Mouse (Mus musculus): ENCODE data around the gene Ltc4s. TPM values are rescaled to one million over a fixed set of nuclear protein-coding genes. Genes with fewer than 3 reads are reported as not detected.
A peak's percentile ranks its signal among the peaks of the same experiment; 100 is the strongest.

Ltc4s gene
- polyA plus RNA-seq, 1 experiment: 1.3 TPM

GRCm38 (mm10) chr11:50277706-50278105, 39.3 kb upstream of the Ltc4s start:
- TF ChIP-seq USF1 (IDR thresholded peaks at IDR 0.05; ENCODE audit: low read depth) (no peak), MYOD1 (IDR thresholded peaks at IDR 0.05; ENCODE audit: control insufficient read depth, insufficient read length, low read depth) (no peak), CEBPB (IDR thresholded peaks at IDR 0.05; ENCODE audit: low read depth) (no peak), MYOG (IDR thresholded peaks at IDR 0.05; ENCODE audit: control insufficient read depth, extremely low read depth, insufficient read length) (no peak), CTCF (IDR thresholded peaks at IDR 0.05; ENCODE audit: control insufficient read depth, insufficient read depth, insufficient read length) (no peak), MAX (IDR thresholded peaks at IDR 0.05) (no peak), FOSL1 (IDR thresholded peaks at IDR 0.05; ENCODE audit: insufficient read depth, low read length, poor library complexity, severe bottlenecking) (no peak)
- H3K36me3 ChIP-seq (ENCODE audit: control insufficient read depth, insufficient read depth): peaks cover 28% of the 10 kb centered on the region
- peaks cover 97% of the 10 kb centered on the region for H3K79me2 ChIP-seq (ENCODE audit: control insufficient read depth, insufficient read depth)
- H3ac ChIP-seq (ENCODE audit: control insufficient read depth, insufficient read length, low read depth): no peak overlapping the region
- no peak overlapping the region for H3K4me3 ChIP-seq (ENCODE audit: insufficient read depth, poor library complexity, severe bottlenecking)
- no peaks in the 10 kb centered on the region for H3K27me3 ChIP-seq (ENCODE audit: control insufficient read depth, insufficient read depth, insufficient read length)
- H3K79me3 ChIP-seq (ENCODE audit: low read depth): peaks cover 69% of the 10 kb centered on the region

GRCm38 (mm10) chr11:50277025-50277424, 38.6 kb upstream of the Ltc4s start:
- H3K79me2 ChIP-seq (ENCODE audit: control insufficient read depth, insufficient read depth): peaks cover 98% of the 10 kb centered on the region
- H3K27me3 ChIP-seq (ENCODE audit: control insufficient read depth, insufficient read depth, insufficient read length): no peaks in the 10 kb centered on the region
- TF ChIP-seq MAX (IDR thresholded peaks at IDR 0.05) (no peak), USF1 (IDR thresholded peaks at IDR 0.05; ENCODE audit: low read depth) (no peak), MYOD1 (IDR thresholded peaks at IDR 0.05; ENCODE audit: control insufficient read depth, insufficient read length, low read depth) (no peak)
- H3K4me3 ChIP-seq (ENCODE audit: insufficient read depth, poor library complexity, severe bottlenecking): no peak overlapping the region
- H3K36me3 ChIP-seq (ENCODE audit: control insufficient read depth, insufficient read depth): peaks cover 29% of the 10 kb centered on the region
- H3K79me3 ChIP-seq (ENCODE audit: low read depth): peaks cover 70% of the 10 kb centered on the region
- no peak overlapping the region for H3ac ChIP-seq (ENCODE audit: control insufficient read depth, insufficient read length, low read depth)

GRCm38 (mm10) chr11:50275568-50276151, 37.2 kb upstream of the Ltc4s start:
- Histone ChIP-seq H3K27me3 (ENCODE audit: control insufficient read depth, insufficient read depth, insufficient read length) (no peaks in the 10 kb centered on the region), H3K79me3 (ENCODE audit: low read depth) (peaks cover 76% of the 10 kb centered on the region), H3K4me3 (ENCODE audit: insufficient read depth, poor library complexity, severe bottlenecking) (no peak overlapping the region), H3K36me3 (ENCODE audit: control insufficient read depth, insufficient read depth) (peaks cover 24% of the 10 kb centered on the region), H3K79me2 (ENCODE audit: control insufficient read depth, insufficient read depth) (peaks cover 100% of the 10 kb centered on the region), H3ac (ENCODE audit: control insufficient read depth, insufficient read length, low read depth) (no peak overlapping the region)
- TF ChIP-seq CEBPB (IDR thresholded peaks at IDR 0.05; ENCODE audit: low read depth) (no peak), MAX (IDR thresholded peaks at IDR 0.05) (peak; percentile 63), CTCF (IDR thresholded peaks at IDR 0.05; ENCODE audit: control insufficient read depth, insufficient read depth, insufficient read length) (no peak), MYOD1 (IDR thresholded peaks at IDR 0.05; ENCODE audit: control insufficient read depth, insufficient read length, low read depth) (peak; percentile 38), MYOG (IDR thresholded peaks at IDR 0.05; ENCODE audit: control insufficient read depth, extremely low read depth, insufficient read length) (no peak), USF1 (IDR thresholded peaks at IDR 0.05; ENCODE audit: low read depth) (peak; percentile 91), FOSL1 (IDR thresholded peaks at IDR 0.05; ENCODE audit: insufficient read depth, low read length, poor library complexity, severe bottlenecking) (peak; percentile 19)

- TF ChIP-seq CEBPB (IDR thresholded peaks at IDR 0.05; ENCODE audit: low read depth): no peak
- TF ChIP-seq MYOG (IDR thresholded peaks at IDR 0.05; ENCODE audit: control insufficient read depth, extremely low read depth, insufficient read length): no peak
- TF ChIP-seq MYOD1 (IDR thresholded peaks at IDR 0.05; ENCODE audit: control insufficient read depth, insufficient read length, low read depth): no peak
- TF ChIP-seq USF1 (IDR thresholded peaks at IDR 0.05; ENCODE audit: low read depth): no peak
- TF ChIP-seq FOSL1 (IDR thresholded peaks at IDR 0.05; ENCODE audit: insufficient read depth, low read length, poor library complexity, severe bottlenecking): no peak
- TF ChIP-seq MAX (IDR thresholded peaks at IDR 0.05): no peak
- TF ChIP-seq CTCF (IDR thresholded peaks at IDR 0.05; ENCODE audit: control insufficient read depth, insufficient read depth, insufficient read length): no peak
- H3K79me2 ChIP-seq (ENCODE audit: control insufficient read depth, insufficient read depth): peaks cover 100% of the 10 kb centered on the region
- no peaks in the 10 kb centered on the region for H3K27me3 ChIP-seq (ENCODE audit: control insufficient read depth, insufficient read depth, insufficient read length)
- peaks cover 18% of the 10 kb centered on the region for H3K36me3 ChIP-seq (ENCODE audit: control insufficient read depth, insufficient read depth)
- H3K4me3 ChIP-seq (ENCODE audit: insufficient read depth, poor library complexity, severe bottlenecking): no peak overlapping the region
- peak overlapping the region; percentile 18 for H3ac ChIP-seq (ENCODE audit: control insufficient read depth, insufficient read length, low read depth)
- peaks cover 77% of the 10 kb centered on the region for H3K79me3 ChIP-seq (ENCODE audit: low read depth)
These were observed 36.7 kb upstream of the Ltc4s start for GRCm38 (mm10) chr11:50275077-50275476.

GRCm38 (mm10) chr11:50272819-50273218, 34.4 kb upstream of the Ltc4s start:
- TF ChIP-seq MYOD1 (IDR thresholded peaks at IDR 0.05; ENCODE audit: control insufficient read depth, insufficient read length, low read depth) (no peak), CTCF (IDR thresholded peaks at IDR 0.05; ENCODE audit: control insufficient read depth, insufficient read depth, insufficient read length) (no peak), USF1 (IDR thresholded peaks at IDR 0.05; ENCODE audit: low read depth) (no peak), CEBPB (IDR thresholded peaks at IDR 0.05; ENCODE audit: low read depth) (no peak), MYOG (IDR thresholded peaks at IDR 0.05; ENCODE audit: control insufficient read depth, extremely low read depth, insufficient read length) (no peak), MAX (IDR thresholded peaks at IDR 0.05) (no peak), FOSL1 (IDR thresholded peaks at IDR 0.05; ENCODE audit: insufficient read depth, low read length, poor library complexity, severe bottlenecking) (no peak)
- no peak overlapping the region for H3K4me3 ChIP-seq (ENCODE audit: insufficient read depth, poor library complexity, severe bottlenecking)
- H3K79me2 ChIP-seq (ENCODE audit: control insufficient read depth, insufficient read depth): peaks cover 100% of the 10 kb centered on the region
- no peak overlapping the region for H3ac ChIP-seq (ENCODE audit: control insufficient read depth, insufficient read length, low read depth)
- H3K36me3 ChIP-seq (ENCODE audit: control insufficient read depth, insufficient read depth): peaks cover 12% of the 10 kb centered on the region
- peaks cover 75% of the 10 kb centered on the region for H3K79me3 ChIP-seq (ENCODE audit: low read depth)
- H3K27me3 ChIP-seq (ENCODE audit: control insufficient read depth, insufficient read depth, insufficient read length): no peaks in the 10 kb centered on the region

- peaks cover 32% of the 10 kb centered on the region for H3K36me3 ChIP-seq (ENCODE audit: control insufficient read depth, insufficient read depth)
- TF ChIP-seq USF1 (IDR thresholded peaks at IDR 0.05; ENCODE audit: low read depth) (no peak), MYOD1 (IDR thresholded peaks at IDR 0.05; ENCODE audit: control insufficient read depth, insufficient read length, low read depth) (no peak), CEBPB (IDR thresholded peaks at IDR 0.05; ENCODE audit: low read depth) (no peak), FOSL1 (IDR thresholded peaks at IDR 0.05; ENCODE audit: insufficient read depth, low read length, poor library complexity, severe bottlenecking) (no peak), CTCF (IDR thresholded peaks at IDR 0.05; ENCODE audit: control insufficient read depth, insufficient read depth, insufficient read length) (no peak), MYOG (IDR thresholded peaks at IDR 0.05; ENCODE audit: control insufficient read depth, extremely low read depth, insufficient read length) (no peak), MAX (IDR thresholded peaks at IDR 0.05) (no peak)
- H3K79me3 ChIP-seq (ENCODE audit: low read depth): peaks cover 61% of the 10 kb centered on the region
- no peak overlapping the region for H3K4me3 ChIP-seq (ENCODE audit: insufficient read depth, poor library complexity, severe bottlenecking)
- H3K27me3 ChIP-seq (ENCODE audit: control insufficient read depth, insufficient read depth, insufficient read length): no peaks in the 10 kb centered on the region
- H3ac ChIP-seq (ENCODE audit: control insufficient read depth, insufficient read length, low read depth): no peak overlapping the region
- H3K79me2 ChIP-seq (ENCODE audit: control insufficient read depth, insufficient read depth): peaks cover 89% of the 10 kb centered on the region
These were observed 31.5 kb upstream of the Ltc4s start for GRCm38 (mm10) chr11:50269885-50270284.

Measured in C2C12 (cell line).